Mouse (Mus musculus): ENCODE measurements around the gene Tat. TPM values are rescaled to one million over a fixed set of nuclear protein-coding genes. Genes with fewer than 3 reads are reported as not detected.
A peak's percentile ranks its signal among the peaks of the same experiment; 100 is the strongest.

The Tat gene
- polyA plus RNA-seq, 1 experiment from 2014 or later, result not detected

DNA sequence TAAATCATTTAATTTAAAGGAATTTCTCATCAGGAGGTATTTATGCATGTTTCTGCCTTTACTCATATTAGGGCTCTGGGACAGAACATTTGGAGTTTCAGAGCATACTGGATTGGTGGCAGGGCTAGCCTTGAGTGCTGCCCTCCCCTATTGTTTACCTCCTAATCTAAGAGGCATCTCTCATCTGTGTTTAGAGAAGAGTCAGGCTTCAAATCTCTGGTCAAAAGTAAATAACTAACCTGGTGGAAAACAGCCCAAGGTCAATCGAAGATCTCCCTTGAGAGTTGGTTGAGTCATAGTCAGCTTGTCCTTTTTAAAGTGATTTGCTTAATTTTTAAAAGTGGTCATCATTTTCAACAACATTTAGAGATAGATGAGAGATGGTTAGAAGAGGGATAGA lies 2.7 kb downstream of the Tat start:
- no peaks in the 10 kb centered on the region for H3K36me3 ChIP-seq (ENCODE audit: control insufficient read depth, insufficient read depth, low read length)
- no peak for ATAC-seq
- H3K4me3 ChIP-seq (ENCODE audit: low read length), result no peak overlapping the region
- H3K9ac ChIP-seq (ENCODE audit: low read depth, low read length), result no peak overlapping the region
- WGBS, result 72% methylated on average over 1 of the region's 1 CpGs
- H3K9me3 ChIP-seq (ENCODE audit: control insufficient read depth, low read length), result no peaks in the 10 kb centered on the region
- H3K27ac ChIP-seq (ENCODE audit: low read depth, low read length), result no peak overlapping the region
- no peaks in the 10 kb centered on the region for H3K4me1 ChIP-seq (ENCODE audit: control insufficient read depth, insufficient read depth, low read depth, low read length)
- no peak overlapping the region for H3K4me2 ChIP-seq (ENCODE audit: low read length)
- no peaks in the 10 kb centered on the region for H3K27me3 ChIP-seq (replicated peaks; ENCODE audit: control insufficient read depth, insufficient read depth, low read length)

DNA sequence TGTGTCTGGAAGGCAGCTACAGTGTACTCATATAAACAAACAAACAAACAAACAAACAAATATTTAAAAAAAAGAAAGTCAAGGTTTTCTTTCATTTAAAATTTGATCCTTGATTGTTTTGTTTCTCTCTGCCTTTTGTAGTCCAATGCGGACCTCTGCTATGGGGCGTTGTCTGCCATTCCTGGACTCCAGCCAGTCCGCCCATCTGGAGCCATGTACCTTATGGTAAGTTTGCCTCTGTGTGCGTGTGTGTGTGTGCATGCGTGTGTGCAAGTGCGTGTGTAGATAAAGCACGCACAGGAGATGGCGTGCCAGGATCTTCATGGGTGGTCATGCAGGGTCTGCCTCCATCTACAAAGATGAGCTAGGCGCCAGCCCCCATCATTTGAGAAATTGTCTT lies 7.1 kb downstream of the Tat start:
- Histone ChIP-seq H3K27me3 (replicated peaks; ENCODE audit: control insufficient read depth, insufficient read depth, low read length) (no peaks in the 10 kb centered on the region), H3K4me1 (ENCODE audit: control insufficient read depth, insufficient read depth, low read depth, low read length) (no peaks in the 10 kb centered on the region), H3K9me3 (ENCODE audit: control insufficient read depth, low read length) (no peaks in the 10 kb centered on the region), H3K4me2 (ENCODE audit: low read length) (no peak overlapping the region), H3K9ac (ENCODE audit: low read depth, low read length) (no peak overlapping the region), H3K36me3 (ENCODE audit: control insufficient read depth, insufficient read depth, low read length) (no peaks in the 10 kb centered on the region), H3K27ac (ENCODE audit: low read depth, low read length) (no peak overlapping the region), H3K4me3 (ENCODE audit: low read length) (no peak overlapping the region)
- WGBS, result 70% methylated on average over 9 of the region's 9 CpGs
- ATAC-seq, result no peak

DNA sequence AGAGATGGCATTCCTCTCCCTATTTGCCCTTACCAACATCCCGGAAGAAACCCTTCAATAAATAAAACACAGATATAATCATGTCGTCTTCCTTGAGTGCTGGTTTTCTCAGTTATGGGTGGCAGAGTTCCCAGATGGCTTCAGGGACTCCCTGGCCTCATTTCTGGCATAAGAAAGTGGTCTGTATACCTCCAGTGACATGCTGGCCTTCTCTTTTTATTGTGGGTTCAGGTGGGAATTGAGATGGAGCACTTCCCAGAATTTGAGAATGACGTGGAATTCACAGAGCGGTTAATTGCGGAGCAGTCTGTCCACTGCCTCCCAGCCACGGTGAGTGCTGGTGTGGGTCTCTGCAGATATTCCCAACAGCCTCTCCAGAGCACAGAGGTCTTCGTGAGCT lies 7.8 kb downstream of the Tat start:
- no peak overlapping the region for H3K4me2 ChIP-seq (ENCODE audit: low read length)
- WGBS, result 58% methylated on average over 7 of the region's 7 CpGs
- H3K36me3 ChIP-seq (ENCODE audit: control insufficient read depth, insufficient read depth, low read length), result no peaks in the 10 kb centered on the region

DNA sequence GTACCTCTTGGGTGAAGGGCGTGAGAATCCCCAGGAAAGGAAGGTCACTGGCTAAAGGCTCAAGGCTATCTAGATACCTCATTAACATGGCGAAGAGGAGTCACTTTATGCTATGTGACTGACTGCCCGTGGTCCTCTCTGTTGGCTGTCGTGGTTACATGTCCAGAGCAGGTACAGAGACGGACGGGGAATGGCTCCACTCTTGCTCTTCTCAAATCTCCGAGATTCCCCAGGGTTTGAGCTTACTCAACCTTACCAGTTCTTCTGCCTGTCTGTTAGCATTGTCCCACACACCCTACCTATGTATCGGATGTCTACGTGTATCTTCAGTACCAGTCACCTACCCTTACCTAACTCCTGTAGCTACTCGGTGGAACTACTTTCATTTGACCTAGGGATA lies 9.7 kb downstream of the Tat start:
- H3K36me3 ChIP-seq (ENCODE audit: control insufficient read depth, insufficient read depth, low read length), result no peaks in the 10 kb centered on the region
- no peaks in the 10 kb centered on the region for H3K4me1 ChIP-seq (ENCODE audit: control insufficient read depth, insufficient read depth, low read depth, low read length)
- no peaks in the 10 kb centered on the region for H3K9me3 ChIP-seq (ENCODE audit: control insufficient read depth, low read length)
- H3K4me3 ChIP-seq (ENCODE audit: low read length), result no peak overlapping the region
- 89% methylated on average over 10 of the region's 10 CpGs for WGBS
- no peak overlapping the region for H3K9ac ChIP-seq (ENCODE audit: low read depth, low read length)
- no peak for ATAC-seq
- no peak overlapping the region for H3K4me2 ChIP-seq (ENCODE audit: low read length)
- no peak overlapping the region for H3K27ac ChIP-seq (ENCODE audit: low read depth, low read length)
- H3K27me3 ChIP-seq (replicated peaks; ENCODE audit: control insufficient read depth, insufficient read depth, low read length), result no peaks in the 10 kb centered on the region

More for the DNA sequence above, 7.8 kb downstream of the Tat start:
- Histone ChIP-seq H3K4me3 (ENCODE audit: low read length) (no peak overlapping the region), H3K27ac (ENCODE audit: low read depth, low read length) (no peak overlapping the region), H3K9me3 (ENCODE audit: control insufficient read depth, low read length) (no peaks in the 10 kb centered on the region), H3K27me3 (replicated peaks; ENCODE audit: control insufficient read depth, insufficient read depth, low read length) (no peaks in the 10 kb centered on the region), H3K4me1 (ENCODE audit: control insufficient read depth, insufficient read depth, low read depth, low read length) (no peaks in the 10 kb centered on the region), H3K9ac (ENCODE audit: low read depth, low read length) (no peak overlapping the region)
- ATAC-seq, result no peak

DNA sequence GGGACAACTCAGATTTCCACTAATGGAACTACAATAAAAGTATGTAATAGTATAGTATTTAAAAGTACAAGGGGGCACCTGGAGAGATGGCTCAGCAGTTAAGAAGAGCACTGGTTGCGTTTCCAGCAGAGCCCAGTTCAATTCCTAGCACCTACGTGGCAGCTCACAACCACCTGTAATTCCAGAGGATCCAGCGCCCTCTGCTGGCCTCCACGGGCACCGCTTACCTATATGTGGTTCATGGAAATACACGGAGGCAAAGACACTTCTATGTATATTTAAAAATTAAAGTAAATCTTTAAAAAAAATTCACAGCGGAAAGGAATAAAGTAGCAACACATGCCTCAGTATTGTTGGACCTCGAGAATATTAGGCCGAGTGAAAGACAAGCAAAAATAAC lies 12.7 kb downstream of the Tat start:
- Histone ChIP-seq H3K27me3 (replicated peaks; ENCODE audit: control insufficient read depth, insufficient read depth, low read length) (no peaks in the 10 kb centered on the region), H3K4me3 (ENCODE audit: low read length) (no peak overlapping the region), H3K36me3 (ENCODE audit: control insufficient read depth, insufficient read depth, low read length) (no peaks in the 10 kb centered on the region), H3K4me1 (ENCODE audit: control insufficient read depth, insufficient read depth, low read depth, low read length) (peaks cover 3% of the 10 kb centered on the region; the same call in 1 of the 2 replicates), H3K4me2 (ENCODE audit: low read length) (no peak overlapping the region), H3K9me3 (ENCODE audit: control insufficient read depth, low read length) (no peaks in the 10 kb centered on the region), H3K27ac (ENCODE audit: low read depth, low read length) (no peak overlapping the region), H3K9ac (ENCODE audit: low read depth, low read length) (no peak overlapping the region)
- WGBS, result 39% methylated on average over 9 of the region's 9 CpGs
- ATAC-seq, result no peak

DNA sequence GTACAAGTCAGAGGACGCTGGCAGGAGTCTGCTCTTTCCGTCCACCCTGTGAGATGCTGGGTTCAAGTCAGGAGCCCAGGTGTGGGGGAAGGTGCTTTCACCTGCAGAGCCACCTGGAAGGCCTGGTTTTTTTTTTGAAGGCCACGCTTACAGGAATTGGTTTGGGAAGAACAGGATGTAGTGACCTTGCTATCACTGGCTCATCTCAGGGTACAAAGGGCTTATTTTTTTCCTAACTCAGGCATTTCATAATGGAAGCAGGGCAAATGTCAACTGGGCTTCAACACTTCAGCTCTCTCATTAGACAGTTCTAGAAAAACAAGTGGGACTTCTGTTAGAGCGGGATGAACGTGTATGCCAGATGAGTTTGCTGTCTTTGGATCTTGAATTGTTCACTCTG lies 14.1 kb downstream of the Tat start:
- Histone ChIP-seq H3K4me1 (ENCODE audit: control insufficient read depth, insufficient read depth, low read depth, low read length) (peaks cover 3% of the 10 kb centered on the region; the same call in 1 of the 2 replicates), H3K36me3 (ENCODE audit: control insufficient read depth, insufficient read depth, low read length) (no peaks in the 10 kb centered on the region), H3K4me3 (ENCODE audit: low read length) (no peak overlapping the region), H3K27ac (ENCODE audit: low read depth, low read length) (no peak overlapping the region), H3K27me3 (replicated peaks; ENCODE audit: control insufficient read depth, insufficient read depth, low read length) (no peaks in the 10 kb centered on the region), H3K9ac (ENCODE audit: low read depth, low read length) (no peak overlapping the region), H3K9me3 (ENCODE audit: control insufficient read depth, low read length) (no peaks in the 10 kb centered on the region), H3K4me2 (ENCODE audit: low read length) (no peak overlapping the region)
- ATAC-seq, result no peak
- 80% methylated on average over 5 of the region's 5 CpGs for WGBS

DNA sequence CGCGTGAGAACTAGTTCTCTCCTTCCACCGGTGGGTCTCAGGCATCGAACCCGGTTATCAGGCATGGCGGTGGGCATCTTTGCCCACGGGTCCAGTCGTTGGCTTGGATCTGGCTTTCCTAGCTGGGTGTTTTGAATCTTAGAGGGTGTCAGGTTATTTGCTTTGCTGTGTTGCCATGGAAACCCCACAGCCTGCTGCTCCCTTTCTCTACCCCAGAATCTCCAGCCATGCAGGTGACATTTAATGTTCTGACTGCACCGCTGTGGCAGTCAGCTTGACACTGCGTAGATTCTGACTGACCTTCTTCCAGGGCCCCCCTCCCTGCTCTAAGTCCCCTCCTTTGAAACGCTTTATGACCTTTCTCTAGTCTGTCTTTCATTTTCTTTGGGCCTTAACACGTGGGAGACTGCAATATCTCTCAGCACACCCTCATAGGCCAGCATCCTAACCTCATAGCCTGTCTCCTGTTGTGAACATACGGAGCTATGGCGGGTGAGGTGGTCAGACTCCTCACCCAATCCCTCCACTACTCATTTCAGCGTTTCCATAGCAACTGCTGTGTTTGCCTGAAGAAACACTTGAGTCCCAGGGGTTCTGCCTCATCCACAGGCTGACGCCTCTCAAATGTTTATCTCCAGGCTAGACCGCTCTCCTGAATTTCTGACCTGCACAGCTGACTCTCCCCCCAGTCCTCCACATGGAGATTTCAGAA lies 16.2 kb downstream of the Tat start:
- Histone ChIP-seq H3K9me3 (ENCODE audit: control insufficient read depth, low read length) (no peaks in the 10 kb centered on the region), H3K9ac (ENCODE audit: low read depth, low read length) (no peak overlapping the region), H3K4me3 (ENCODE audit: low read length) (no peak overlapping the region), H3K36me3 (ENCODE audit: control insufficient read depth, insufficient read depth, low read length) (no peaks in the 10 kb centered on the region), H3K4me1 (ENCODE audit: control insufficient read depth, insufficient read depth, low read depth, low read length) (peaks cover 3% of the 10 kb centered on the region; the same call in 1 of the 2 replicates), H3K4me2 (ENCODE audit: low read length) (no peak overlapping the region), H3K27me3 (replicated peaks; ENCODE audit: control insufficient read depth, insufficient read depth, low read length) (no peaks in the 10 kb centered on the region), H3K27ac (ENCODE audit: low read depth, low read length) (peak overlapping the region; percentile 54)
- WGBS, result 43% methylated on average over 17 of the region's 17 CpGs
- ATAC-seq, result peak; percentile 91

DNA sequence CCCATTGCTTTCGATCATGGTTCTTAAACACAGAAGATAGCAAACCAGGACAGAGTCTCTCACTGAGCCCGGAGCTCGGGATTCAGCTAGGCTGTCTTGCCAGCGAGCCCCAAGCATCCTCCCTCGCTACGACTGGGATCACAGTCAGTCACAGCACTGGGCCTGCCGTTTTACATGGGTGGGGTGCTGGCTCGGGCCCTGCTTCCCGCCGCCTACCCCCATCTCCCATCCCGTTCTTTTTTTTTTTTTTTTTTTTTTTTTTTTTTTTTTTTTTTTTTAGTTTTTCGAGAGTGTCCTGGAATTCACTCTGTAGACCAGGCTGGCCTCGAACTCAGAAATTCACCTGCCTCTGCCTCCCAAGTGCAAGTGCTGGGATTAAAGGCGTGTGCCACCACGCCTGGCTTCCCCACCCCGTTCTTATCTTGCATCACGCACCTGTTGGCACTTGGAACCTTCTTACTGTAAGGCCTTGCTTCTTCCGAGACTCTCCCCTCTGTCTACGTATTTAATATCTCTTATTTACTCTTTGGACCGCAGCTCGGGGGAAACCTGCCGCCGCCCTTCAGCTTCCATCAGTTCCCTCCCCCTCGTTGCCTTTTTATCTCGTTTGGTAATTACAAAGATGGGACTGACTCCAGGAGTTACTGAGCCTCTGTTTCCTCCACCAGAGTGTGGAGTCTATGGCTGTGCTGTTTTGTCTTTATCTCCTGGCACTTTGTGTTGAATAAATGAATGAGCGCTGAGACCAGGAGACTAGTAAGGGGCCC lies 18.2 kb downstream of the Tat start:
- no peak overlapping the region for H3K27ac ChIP-seq (ENCODE audit: low read depth, low read length)
- H3K9me3 ChIP-seq (ENCODE audit: control insufficient read depth, low read length), result no peaks in the 10 kb centered on the region
- no peak overlapping the region for H3K9ac ChIP-seq (ENCODE audit: low read depth, low read length)
- H3K4me1 ChIP-seq (ENCODE audit: control insufficient read depth, insufficient read depth, low read depth, low read length), result peaks cover 3% of the 10 kb centered on the region; the same call in 1 of the 2 replicates
- no peaks in the 10 kb centered on the region for H3K27me3 ChIP-seq (replicated peaks; ENCODE audit: control insufficient read depth, insufficient read depth, low read length)
- H3K4me3 ChIP-seq (ENCODE audit: low read length), result no peak overlapping the region
- H3K36me3 ChIP-seq (ENCODE audit: control insufficient read depth, insufficient read depth, low read length), result no peaks in the 10 kb centered on the region
- no peak for ATAC-seq
- no peak overlapping the region for H3K4me2 ChIP-seq (ENCODE audit: low read length)
- 88% methylated on average over 26 of the region's 26 CpGs for whole genome bisulfite sequencing

DNA sequence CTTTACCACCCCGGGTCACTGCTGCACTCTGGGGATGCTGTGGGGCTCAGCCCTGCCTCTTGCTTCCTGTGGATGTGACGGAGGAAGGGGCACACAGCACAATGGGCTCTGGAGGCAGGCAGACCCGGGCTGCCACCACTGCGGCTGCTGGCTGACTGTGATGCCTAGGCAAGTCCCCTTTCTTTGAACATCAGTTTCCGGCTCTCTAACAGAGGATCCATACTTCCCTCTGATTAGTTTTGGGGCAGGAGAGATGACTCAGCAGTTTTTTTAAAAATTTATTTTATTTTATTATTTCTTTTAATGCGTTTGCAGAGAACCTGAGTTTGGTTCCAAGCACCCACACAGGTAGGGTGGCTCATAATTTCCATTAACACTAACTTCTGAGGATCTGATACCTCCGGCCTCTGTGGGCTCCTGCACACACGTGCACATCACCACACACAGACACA lies 18.8 kb downstream of the Tat start:
- Histone ChIP-seq H3K9me3 (ENCODE audit: control insufficient read depth, low read length) (no peaks in the 10 kb centered on the region), H3K4me3 (ENCODE audit: low read length) (no peak overlapping the region), H3K4me1 (ENCODE audit: control insufficient read depth, insufficient read depth, low read depth, low read length) (peaks cover 3% of the 10 kb centered on the region; the same call in 1 of the 2 replicates), H3K36me3 (ENCODE audit: control insufficient read depth, insufficient read depth, low read length) (no peaks in the 10 kb centered on the region), H3K9ac (ENCODE audit: low read depth, low read length) (no peak overlapping the region), H3K27me3 (replicated peaks; ENCODE audit: control insufficient read depth, insufficient read depth, low read length) (no peaks in the 10 kb centered on the region), H3K4me2 (ENCODE audit: low read length) (no peak overlapping the region), H3K27ac (ENCODE audit: low read depth, low read length) (no peak overlapping the region)
- ATAC-seq, result no peak
- WGBS, result 78% methylated on average over 8 of the region's 8 CpGs

All from hindbrain, embryonic 16.5 days (tissue).